Mouse (Mus musculus) heart, postnatal 10 days (tissue): ENCODE data around the gene Atg9a. TPM values are rescaled to one million over a fixed set of nuclear protein-coding genes. Genes with fewer than 3 reads are reported as not detected.
A peak's percentile ranks its signal among the peaks of the same experiment; 100 is the strongest.

Experiments used
- DNase-seq, 2 experiments: peaks; one replicate each; pipeline ENCODE4 v3.0.0; 2021
- intact Hi-C: fragments of 180-260 bp; cut with DNase I; formaldehyde crosslinking; loops from one replicate; pipeline ENCODE4 v1.15.1; 2025
- total RNA-seq, 2 experiments: library from RNA; stranded (reverse); gene quantifications; 2 replicates each; pipeline ENCODE4 v1.2.3; 2021

The Atg9a gene
- total RNA-seq, 2 experiments from 2014 or later: 51.6 to 54.2 TPM

GRCm38 (mm10) chr1:75179334-75180104 lies 12.5 kb downstream of the Atg9a start:
- peak; percentile 59 to 61 for DNase-seq
- intact Hi-C loops: no loop called here

DNA sequence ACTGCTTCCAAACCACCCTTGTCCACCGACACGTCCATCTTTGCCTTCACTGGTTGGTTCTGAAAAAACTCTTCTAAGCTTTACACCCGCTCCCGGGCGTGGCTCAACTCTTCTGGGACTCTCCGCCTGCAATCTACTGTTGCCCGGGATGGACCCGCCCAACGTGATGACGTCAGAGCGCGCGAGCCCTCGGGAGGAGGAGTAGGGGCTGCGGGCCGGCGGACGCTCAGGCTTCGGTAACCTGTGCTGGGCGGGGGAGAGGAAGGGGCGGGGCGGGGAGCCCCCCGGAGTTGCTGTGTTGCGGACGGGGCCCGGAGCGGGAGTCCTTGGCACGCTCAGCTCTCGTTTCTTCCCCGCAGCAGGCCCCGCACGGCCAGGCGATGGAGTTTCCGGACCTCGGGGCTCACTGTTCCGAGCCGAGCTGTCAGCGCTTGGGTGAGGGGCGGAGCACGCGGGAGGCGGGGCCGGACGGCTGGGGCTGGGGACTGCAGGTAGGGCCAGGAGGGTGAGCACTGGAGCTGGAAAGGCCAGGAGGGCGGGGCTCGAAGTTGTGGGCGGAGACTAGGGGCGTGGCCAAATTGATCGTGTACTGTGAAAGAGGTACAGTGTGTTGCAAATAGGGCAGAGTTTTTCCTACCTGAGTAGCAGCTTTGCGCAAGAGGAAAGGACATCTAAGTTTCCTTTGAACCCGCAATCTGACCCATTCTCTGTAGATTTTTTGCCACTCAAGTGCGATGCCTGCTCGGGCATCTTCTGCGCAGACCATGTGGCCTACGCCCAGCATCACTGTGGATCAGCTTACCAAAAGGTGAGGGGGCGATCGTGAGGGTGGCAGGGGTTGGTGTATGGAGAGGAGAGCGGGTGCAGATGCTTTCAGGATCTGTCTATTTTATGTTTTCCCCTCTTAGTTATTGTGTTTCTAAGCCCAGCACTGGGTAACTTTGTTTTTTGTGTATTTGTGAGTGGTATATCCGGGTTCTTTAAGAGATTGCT lies 23.2 kb downstream of the Atg9a start, which contains the start of gene Zfand2b:
Zfand2b (plus strand) TSS at position 175 of the 993 bp plus-strand sequence.
- DNase-seq: peak; percentile 97 to 98
- intact Hi-C loops: loop anchor here (2.0 kb wide), 1 partner anchor 26 kb away; the partner anchor contains the start of genes Cnppd1 and Retreg2

DNA sequence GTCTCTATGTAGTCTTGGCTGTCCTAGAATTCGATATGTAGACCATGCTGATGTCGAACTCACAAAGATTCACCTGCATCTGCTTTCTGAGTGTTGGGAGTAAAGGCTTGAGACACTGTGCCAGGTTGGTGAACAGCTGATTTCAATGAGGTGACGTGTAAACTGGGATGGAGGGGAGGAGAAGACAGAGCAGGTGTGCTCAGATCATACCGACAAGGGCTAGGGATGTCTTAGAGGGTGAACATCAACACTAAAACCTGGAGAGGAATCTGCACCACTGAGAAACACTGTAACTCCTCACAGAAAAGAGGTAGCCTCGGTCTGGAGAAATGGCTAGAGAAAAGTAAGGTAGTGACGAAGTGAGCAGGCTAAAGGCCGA lies 23.9 kb downstream of the Atg9a start:
- intact Hi-C loops: loop anchor here (2.0 kb wide), 1 partner anchor 25 kb away; the partner anchor contains the start of genes Cnppd1 and Retreg2
- DNase-seq: no peak

DNA sequence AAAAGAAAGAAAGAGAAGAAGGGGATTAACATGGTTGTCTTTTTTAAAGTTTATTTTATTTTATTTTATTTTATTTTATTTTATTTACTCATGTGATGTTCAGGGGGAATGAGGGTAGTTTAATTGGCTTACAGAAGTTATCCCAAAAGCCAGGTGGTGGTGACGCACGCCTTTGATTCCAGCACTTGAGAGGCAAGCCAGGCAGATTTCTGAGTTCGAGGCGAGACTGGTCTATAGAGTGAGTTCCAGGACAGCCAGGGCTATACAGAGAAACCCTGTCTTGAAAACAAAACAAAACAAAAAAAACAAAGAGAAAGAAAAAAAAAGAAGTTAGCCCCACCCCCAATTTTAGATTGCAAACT lies 31.8 kb downstream of the Atg9a start:
- DNase-seq: no peak
- intact Hi-C loops: no loop called here

DNA sequence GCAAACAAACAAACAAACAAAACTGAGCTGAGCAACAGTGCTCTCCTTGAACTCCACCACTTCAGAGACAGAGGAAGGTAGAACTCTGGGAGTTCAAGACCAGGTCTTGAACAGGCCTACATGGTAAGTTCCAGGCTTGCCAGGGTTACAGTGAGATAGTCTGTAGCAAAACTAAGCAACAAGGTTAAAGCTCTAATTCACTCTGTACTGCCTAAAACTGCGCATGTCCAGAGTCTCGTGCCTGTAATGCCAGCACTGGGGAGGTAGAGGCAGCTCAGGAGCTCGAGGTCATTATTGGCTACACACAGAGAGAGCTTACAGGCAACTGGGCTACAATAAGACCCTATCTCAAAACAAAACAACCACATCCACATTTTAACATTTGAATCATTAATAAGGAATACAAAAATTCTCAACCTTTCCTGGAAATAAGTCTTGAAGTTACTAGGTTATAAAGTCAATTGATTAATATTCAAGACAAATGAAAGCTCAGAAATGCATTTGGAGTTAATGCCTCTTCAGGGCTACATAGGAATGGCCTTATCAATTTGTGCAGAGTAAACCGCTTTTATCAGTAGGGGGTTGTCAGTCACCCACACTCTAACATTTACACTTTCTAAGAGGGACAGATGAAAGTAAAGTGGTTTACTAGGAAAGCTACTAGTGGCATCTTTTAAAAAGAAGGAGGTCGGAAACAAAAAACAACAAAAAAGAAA lies 32.3 kb downstream of the Atg9a start:
- intact Hi-C loops: no loop called here
- no peak for DNase-seq

DNA sequence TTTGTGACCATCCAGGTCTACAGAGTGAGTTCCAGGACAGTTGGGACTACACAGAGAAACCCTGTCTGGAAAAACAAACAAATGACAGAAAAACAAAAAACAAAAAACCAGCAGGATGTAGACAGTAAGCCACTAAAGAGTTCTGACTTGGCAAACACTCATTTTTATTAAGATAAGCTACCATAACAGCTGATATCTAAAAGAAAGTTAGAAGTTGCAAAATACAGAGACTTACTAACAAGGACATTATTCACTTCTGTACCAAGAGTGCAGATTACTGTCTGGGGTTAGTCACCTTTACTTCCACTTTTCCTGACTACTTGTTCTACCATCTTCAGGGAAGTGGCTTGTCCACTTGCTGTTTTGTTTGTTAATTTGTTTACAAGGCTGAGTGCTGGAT lies 33.0 kb downstream of the Atg9a start:
- intact Hi-C loops: no loop called here

DNA sequence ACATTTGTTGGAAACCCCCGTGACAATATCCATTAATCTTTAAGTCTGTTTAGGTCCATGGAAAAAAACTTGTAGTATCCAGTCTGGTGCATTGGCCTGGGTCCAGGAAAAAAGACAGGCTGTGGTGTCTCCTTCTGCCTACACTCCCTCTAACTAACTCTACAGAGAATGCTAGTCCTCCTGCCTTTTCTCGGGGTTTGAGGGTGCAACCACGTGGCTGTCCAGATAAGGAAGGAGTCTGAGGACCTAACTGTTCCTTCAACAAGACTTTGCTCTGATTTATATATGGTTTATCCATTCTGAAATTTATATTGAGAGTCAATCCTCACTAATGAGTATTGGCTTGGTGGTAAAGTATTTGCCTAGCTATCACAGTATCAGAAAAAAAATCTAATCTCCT lies 36.2 kb downstream of the Atg9a start:
- intact Hi-C loops: no loop called here
- no peak for DNase-seq

More for the DNA sequence above, 33.0 kb downstream of the Atg9a start:
- no peak for DNase-seq

DNA sequence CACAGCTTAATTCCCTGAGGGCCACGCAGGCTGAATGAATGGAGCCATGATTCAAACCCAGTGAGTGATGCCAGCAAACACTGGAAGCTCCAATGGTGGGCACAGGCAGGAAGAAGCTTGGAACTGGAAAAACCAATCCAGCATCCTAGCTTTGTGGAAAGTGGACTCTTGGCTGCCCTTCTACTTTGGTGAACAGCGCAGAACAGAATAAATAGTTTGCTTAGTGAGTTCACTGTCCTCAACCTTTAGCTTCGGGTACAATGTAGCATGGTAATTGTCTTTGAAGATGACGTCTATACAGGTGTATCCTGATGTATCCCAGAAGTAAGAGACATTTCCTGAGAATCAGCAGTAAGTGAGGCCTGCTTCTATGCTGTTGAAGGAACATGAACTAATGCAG lies 43.3 kb downstream of the Atg9a start:
- DNase-seq: no peak
- intact Hi-C loops: no loop called here

GRCm38 (mm10) chr1:75147411-75148135 lies 44.4 kb downstream of the Atg9a start:
- intact Hi-C loops: no loop called here
- no peak for DNase-seq

DNA sequence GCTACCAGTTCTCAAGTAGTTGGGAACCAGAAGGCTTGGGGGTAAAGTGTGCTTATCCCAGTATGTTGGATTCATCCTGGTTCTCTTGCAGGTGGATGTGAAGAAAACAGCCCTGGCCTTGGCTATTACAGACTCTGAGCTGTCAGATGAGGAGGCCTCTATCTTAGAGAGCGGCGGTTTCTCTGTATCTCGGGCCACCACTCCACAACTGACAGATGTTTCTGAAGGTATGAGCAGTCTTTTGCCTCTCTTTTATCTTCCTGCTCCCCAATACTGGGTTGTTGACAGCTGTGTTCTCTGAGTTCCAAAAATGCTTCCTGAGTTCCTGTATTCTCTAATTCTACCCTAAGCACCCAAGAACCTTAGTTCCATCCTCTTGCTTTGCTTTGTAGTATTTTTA lies 46.4 kb downstream of the Atg9a start:
- intact Hi-C loops: no loop called here
- DNase-seq: no peak

DNA sequence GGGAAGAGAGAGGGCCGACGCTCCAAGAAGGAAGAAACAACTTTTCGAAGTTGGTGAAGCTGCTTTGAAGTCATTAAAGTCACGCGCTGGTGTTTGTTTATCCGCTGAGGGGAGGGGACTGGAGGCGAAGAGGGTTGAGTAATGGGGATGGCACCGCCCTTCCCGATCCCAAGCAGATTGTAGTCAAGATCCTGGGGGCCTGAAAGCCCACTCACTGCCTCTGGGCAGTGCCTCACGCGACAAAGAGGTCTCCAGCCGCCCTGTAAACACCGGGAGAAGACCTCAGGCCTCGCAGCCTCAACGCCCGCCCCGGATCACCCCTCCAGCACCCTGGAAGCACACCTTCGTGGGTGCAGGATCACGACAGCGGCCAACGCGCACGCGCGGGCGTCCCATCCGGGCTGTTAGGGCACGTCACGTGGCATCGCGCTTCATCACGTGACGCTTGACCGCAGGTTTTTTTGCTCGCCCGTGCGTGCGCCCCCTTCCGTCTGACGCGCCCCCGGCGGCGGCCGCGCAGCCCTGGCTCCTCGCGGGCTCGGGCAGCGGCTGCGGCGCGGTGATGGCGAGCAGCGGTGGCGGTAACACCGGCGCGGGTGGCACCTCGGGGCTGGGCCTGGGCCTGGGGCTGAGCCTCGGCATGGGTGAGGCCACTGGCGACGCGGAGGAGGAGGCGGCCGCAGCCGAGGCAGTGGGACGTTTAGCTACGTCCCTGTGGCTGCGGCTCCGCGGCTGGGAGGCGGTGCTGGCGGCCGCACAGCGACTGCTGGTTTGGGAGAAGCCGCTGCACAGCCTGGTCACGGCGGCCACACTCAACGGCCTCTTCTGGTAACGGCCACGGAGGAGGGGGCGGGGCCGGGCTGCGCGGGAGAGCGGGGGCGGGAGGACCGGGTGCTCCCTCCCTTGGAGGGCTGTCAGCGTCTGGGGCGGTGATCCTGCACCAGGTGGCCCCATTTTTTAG lies 49.4 kb downstream of the Atg9a start, which contains the start of the genes Cnppd1 and Retreg2:
Cnppd1 (minus strand) TSS at position 411 of the 961 bp plus-strand sequence.
Retreg2 (plus strand) TSS at position 478 of the 961 bp plus-strand sequence.
- intact Hi-C loops: loop anchor here (2.0 kb wide), 1 partner anchor 26 kb away; the partner anchor contains the start of gene Zfand2b
- DNase-seq: peak; percentile 97 to 98

- intact Hi-C loops: loop anchor here (2.0 kb wide), 1 partner anchor 27 kb away; the partner anchor contains the start of gene Zfand2b
- DNase-seq: peak; percentile 76 to 77
Observed at GRCm38 (mm10) chr1:75141486-75142190, 50.4 kb downstream of the Atg9a start.

DNA sequence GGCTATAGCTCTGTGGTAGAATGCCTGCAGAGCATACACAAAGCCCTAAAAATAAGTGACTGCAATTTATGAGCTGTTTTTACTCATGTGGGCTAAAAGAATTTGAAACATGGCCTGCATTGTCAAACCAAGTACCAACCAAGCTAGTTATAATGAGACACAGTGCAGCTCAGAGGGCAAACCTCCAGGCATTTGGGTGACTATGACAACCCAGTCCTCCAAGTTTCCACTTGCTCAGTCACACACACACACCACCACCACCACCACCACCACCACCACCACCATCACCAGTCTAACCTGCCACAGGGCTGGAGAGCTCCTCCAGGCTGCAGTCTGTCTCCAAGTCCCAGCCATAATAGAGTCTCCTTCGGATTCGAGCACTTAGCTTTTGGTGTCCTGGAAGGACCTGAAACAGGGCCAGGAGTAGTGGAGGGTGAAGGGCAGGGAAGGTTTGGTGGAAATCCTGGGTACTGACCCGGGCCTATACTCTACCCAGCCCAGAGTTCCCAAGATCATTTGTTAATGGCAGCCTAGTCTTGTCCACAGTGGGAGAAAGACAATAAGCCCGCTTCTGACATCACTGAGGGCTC lies 51.3 kb downstream of the Atg9a start:
- peak in 1 of 2 experiments; percentile 40 for DNase-seq
- intact Hi-C loops: no loop called here

GRCm38 (mm10) chr1:75138448-75138847 lies 53.5 kb downstream of the Atg9a start:
- DNase-seq: no peak
- intact Hi-C loops: no loop called here

DNA sequence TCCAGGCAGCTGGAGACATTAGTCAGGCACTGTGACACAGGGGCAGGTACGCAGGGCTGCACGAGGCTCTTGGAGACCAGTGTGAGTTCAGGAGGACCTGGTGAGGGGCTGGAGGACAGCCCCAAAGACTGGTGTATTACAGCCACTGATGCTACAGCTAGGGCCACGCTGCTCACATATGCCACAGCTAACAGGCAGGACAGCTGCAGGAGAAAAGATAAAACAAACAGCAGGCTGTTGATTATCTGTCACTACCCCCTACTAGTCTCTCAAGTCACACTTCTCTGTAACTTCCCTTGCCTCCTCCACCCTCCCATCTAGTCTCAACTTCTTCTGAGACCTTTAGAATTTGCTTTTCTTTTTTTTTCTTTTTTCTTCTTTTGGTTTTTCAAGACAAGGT lies 55.3 kb downstream of the Atg9a start:
- DNase-seq: no peak
- intact Hi-C loops: no loop called here

DNA sequence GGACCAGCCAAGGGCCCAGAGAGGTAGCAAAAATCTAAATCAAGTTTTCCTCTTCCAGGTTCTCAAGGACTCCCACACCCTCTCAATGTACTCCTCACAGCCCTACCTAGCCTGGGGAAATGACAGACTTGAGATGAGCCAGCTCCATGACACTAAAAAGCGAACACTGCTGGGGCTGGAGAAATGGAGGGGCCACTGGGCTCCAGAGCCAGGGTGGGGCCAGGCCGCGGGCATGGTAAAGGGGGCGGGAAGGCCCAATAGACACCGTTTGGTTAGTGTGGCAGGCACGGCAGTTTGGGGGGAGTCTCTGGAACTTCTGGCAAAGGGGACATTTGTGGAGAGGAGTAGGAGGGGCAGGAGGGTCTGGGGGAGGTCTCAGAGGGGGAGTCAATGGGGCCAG lies 55.7 kb downstream of the Atg9a start:
- no peak for DNase-seq
- intact Hi-C loops: no loop called here

- intact Hi-C loops: no loop called here
Observed at GRCm38 (mm10) chr1:75133421-75134207, 58.4 kb downstream of the Atg9a start, which contains the start of gene Slc23a3. Gene Slc23a3 (minus strand): TSS chr1:75133890.

More at GRCm38 (mm10) chr1:75133421-75134207, 58.4 kb downstream of the Atg9a start, which contains the start of gene Slc23a3:
- DNase-seq: no peak
